Mouse (Mus musculus): Measurements from ENCODE around the gene Agpat2. TPM values are rescaled to one million over a fixed set of nuclear protein-coding genes. Genes with fewer than 3 reads are reported as not detected.

Gene Agpat2
- polyA plus RNA-seq, 1 experiment from 2014 or later: 20.6 TPM

DNA sequence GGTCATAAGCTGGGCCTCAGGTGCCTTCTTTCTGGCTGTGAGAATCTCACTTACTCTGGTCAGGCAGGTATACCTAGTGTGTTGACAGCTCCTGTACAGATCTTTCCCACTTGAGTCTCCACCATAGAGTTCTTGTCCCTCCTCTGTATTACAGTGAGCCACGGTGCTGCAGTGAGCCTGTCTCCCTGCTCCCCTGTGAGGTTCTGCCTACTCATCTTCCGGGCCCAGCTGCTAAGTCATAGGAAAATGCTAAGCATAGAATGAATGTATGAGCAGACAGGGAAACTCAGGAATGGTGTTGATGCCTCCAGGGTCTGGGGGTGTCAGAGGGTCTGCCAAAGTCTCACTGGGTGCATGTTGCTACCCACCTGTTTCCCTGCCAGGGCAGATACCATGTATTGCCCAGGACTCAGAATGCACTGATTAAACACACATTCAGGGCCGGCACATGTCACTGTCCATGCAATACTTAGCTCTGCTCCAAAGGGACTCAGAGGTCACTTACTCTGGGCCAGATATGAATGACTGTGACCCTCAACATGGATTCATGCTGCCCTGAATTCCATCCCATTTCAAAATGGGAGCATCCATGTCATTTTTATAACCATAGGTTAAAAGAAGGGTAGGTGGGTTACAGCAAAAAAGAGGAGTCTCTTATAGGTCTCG is 11.4 kb upstream of the Agpat2 start:
- no peaks in the 10 kb centered on the region for H3K9me3 ChIP-seq (replicated peaks; ENCODE audit: control insufficient read depth, low read length)
- no peak overlapping the region for H3K4me3 ChIP-seq (ENCODE audit: low read depth, low read length)
- no peaks in the 10 kb centered on the region for H3K27me3 ChIP-seq (ENCODE audit: control insufficient read depth, insufficient read depth, low read length)
- H3K4me1 ChIP-seq (ENCODE audit: control insufficient read depth, insufficient read depth, low read length): no peaks in the 10 kb centered on the region
- no peak overlapping the region for H3K27ac ChIP-seq (ENCODE audit: low read depth, low read length)
- WGBS (ENCODE audit: insufficient replicate concordance): 71% methylated on average over 4 of the region's 4 CpGs
- no peaks in the 10 kb centered on the region for H3K36me3 ChIP-seq (ENCODE audit: control insufficient read depth, insufficient read depth, low read length)
- H3K9ac ChIP-seq (ENCODE audit: low read depth, low read length): no peak overlapping the region
- no peak for ATAC-seq (replicated peaks; ENCODE audit: insufficient number of reproducible peaks, low FRiP score, low TSS enrichment)
- no peak overlapping the region for H3K4me2 ChIP-seq

DNA sequence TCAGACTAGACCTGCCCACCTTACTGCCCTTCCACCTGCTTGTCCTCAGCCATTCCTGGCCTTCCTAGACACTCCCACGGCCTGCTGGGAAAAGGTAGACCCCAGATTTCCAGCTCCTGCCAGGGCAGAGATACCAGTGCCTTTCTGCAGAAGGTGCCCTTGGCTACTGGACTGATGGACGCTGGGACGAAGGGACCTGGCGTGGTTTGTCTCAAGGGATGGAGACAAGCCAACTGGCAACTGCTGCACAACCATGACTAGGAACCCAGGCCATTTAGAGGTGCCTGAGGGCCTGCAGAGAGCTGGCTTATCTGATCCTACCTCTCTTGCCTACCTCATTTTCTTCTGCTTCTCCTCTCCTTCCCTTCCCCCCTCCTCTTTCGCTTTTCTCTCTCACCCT is 10.7 kb upstream of the Agpat2 start:
- no peak overlapping the region for H3K4me3 ChIP-seq (ENCODE audit: low read depth, low read length)
- H3K9me3 ChIP-seq (replicated peaks; ENCODE audit: control insufficient read depth, low read length): no peaks in the 10 kb centered on the region
- WGBS (ENCODE audit: insufficient replicate concordance): 76% methylated on average over 5 of the region's 5 CpGs
- no peaks in the 10 kb centered on the region for H3K27me3 ChIP-seq (ENCODE audit: control insufficient read depth, insufficient read depth, low read length)
- no peaks in the 10 kb centered on the region for H3K4me1 ChIP-seq (ENCODE audit: control insufficient read depth, insufficient read depth, low read length)
- H3K4me2 ChIP-seq: no peak overlapping the region
- ATAC-seq (replicated peaks; ENCODE audit: insufficient number of reproducible peaks, low FRiP score, low TSS enrichment): no peak
- H3K36me3 ChIP-seq (ENCODE audit: control insufficient read depth, insufficient read depth, low read length): no peaks in the 10 kb centered on the region
- no peak overlapping the region for H3K9ac ChIP-seq (ENCODE audit: low read depth, low read length)
- H3K27ac ChIP-seq (ENCODE audit: low read depth, low read length): no peak overlapping the region

DNA sequence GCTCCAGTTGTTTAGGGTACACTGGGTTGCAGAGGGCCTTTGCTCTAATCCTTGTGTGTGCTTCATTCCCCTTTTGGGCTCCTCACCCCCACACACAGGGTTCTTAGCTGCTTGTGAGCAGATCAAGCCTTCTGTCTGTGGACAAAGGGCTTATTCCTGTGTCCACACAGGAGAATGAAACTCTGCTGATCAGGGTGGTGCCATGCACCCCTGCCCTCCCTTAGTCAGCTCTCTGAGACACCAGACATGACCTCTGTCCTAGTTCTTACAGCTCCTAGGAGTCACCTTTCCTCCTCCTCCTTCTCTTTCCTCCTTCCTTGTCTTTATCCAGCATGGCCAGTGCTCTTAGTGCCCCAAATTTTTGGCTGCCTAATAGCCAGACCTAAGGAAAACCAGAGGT is 7.7 kb upstream of the Agpat2 start:
- Histone ChIP-seq H3K9ac (ENCODE audit: low read depth, low read length) (no peak overlapping the region), H3K27me3 (ENCODE audit: control insufficient read depth, insufficient read depth, low read length) (no peaks in the 10 kb centered on the region; the same call in 1 of the 2 replicates), H3K9me3 (replicated peaks; ENCODE audit: control insufficient read depth, low read length) (no peaks in the 10 kb centered on the region), H3K4me3 (ENCODE audit: low read depth, low read length) (no peak overlapping the region), H3K4me2 (no peak overlapping the region), H3K36me3 (ENCODE audit: control insufficient read depth, insufficient read depth, low read length) (no peaks in the 10 kb centered on the region), H3K27ac (ENCODE audit: low read depth, low read length) (no peak overlapping the region), H3K4me1 (ENCODE audit: control insufficient read depth, insufficient read depth, low read length) (peaks cover 8% of the 10 kb centered on the region)
- ATAC-seq (replicated peaks; ENCODE audit: insufficient number of reproducible peaks, low FRiP score, low TSS enrichment): no peak

- Histone ChIP-seq H3K27me3 (ENCODE audit: control insufficient read depth, insufficient read depth, low read length) (no peaks in the 10 kb centered on the region; the same call in 1 of the 2 replicates), H3K9ac (ENCODE audit: low read depth, low read length) (no peak overlapping the region), H3K36me3 (ENCODE audit: control insufficient read depth, insufficient read depth, low read length) (no peaks in the 10 kb centered on the region), H3K4me1 (ENCODE audit: control insufficient read depth, insufficient read depth, low read length) (peaks cover 16% of the 10 kb centered on the region), H3K4me2 (no peak overlapping the region), H3K9me3 (replicated peaks; ENCODE audit: control insufficient read depth, low read length) (no peaks in the 10 kb centered on the region), H3K27ac (ENCODE audit: low read depth, low read length) (no peak overlapping the region), H3K4me3 (ENCODE audit: low read depth, low read length) (no peak overlapping the region)
- no peak for ATAC-seq (replicated peaks; ENCODE audit: insufficient number of reproducible peaks, low FRiP score, low TSS enrichment)
These were observed 6.8 kb upstream of the Agpat2 start for GRCm38 (mm10) chr2:26611054-26611453.

GRCm38 (mm10) chr2:26610526-26610925 is 6.3 kb upstream of the Agpat2 start:
- peaks cover 17% of the 10 kb centered on the region for H3K4me1 ChIP-seq (ENCODE audit: control insufficient read depth, insufficient read depth, low read length)
- WGBS (ENCODE audit: insufficient replicate concordance): 74% methylated on average over 3 of the region's 3 CpGs
- H3K27me3 ChIP-seq (ENCODE audit: control insufficient read depth, insufficient read depth, low read length): no peaks in the 10 kb centered on the region; the same call in 1 of the 2 replicates
- H3K4me2 ChIP-seq: no peak overlapping the region
- H3K9ac ChIP-seq (ENCODE audit: low read depth, low read length): no peak overlapping the region
- ATAC-seq (replicated peaks; ENCODE audit: insufficient number of reproducible peaks, low FRiP score, low TSS enrichment): no peak
- no peak overlapping the region for H3K27ac ChIP-seq (ENCODE audit: low read depth, low read length)
- H3K9me3 ChIP-seq (replicated peaks; ENCODE audit: control insufficient read depth, low read length): no peaks in the 10 kb centered on the region
- no peaks in the 10 kb centered on the region for H3K36me3 ChIP-seq (ENCODE audit: control insufficient read depth, insufficient read depth, low read length)
- no peak overlapping the region for H3K4me3 ChIP-seq (ENCODE audit: low read depth, low read length)

DNA sequence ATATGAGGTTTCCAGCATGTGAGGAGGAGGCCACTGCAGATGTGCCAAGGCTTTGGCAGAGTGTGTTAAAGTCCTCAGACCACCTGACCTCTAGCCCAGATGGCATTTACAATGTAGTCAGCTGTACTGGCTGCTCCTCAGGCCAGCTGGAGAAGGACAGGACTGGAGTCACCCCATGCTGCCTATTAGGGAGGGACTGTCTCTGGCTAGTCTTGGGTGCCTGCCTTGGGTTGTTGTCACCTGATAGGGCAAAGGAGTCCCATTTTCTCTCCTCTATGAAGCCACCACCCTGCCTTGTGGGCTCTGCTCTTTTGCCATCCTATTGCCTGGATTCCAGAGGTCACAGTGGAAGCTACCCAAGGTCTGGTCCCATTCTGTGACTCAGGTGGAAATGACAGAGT is 5.0 kb upstream of the Agpat2 start:
- no peak overlapping the region for H3K4me3 ChIP-seq (ENCODE audit: low read depth, low read length)
- peaks cover 17% of the 10 kb centered on the region for H3K4me1 ChIP-seq (ENCODE audit: control insufficient read depth, insufficient read depth, low read length)
- no peaks in the 10 kb centered on the region for H3K36me3 ChIP-seq (ENCODE audit: control insufficient read depth, insufficient read depth, low read length)
- H3K9me3 ChIP-seq (replicated peaks; ENCODE audit: control insufficient read depth, low read length): no peaks in the 10 kb centered on the region
- no peak overlapping the region for H3K9ac ChIP-seq (ENCODE audit: low read depth, low read length)
- H3K27me3 ChIP-seq (ENCODE audit: control insufficient read depth, insufficient read depth, low read length): no peaks in the 10 kb centered on the region; the same call in 1 of the 2 replicates
- H3K27ac ChIP-seq (ENCODE audit: low read depth, low read length): no peak overlapping the region
- ATAC-seq (replicated peaks; ENCODE audit: insufficient number of reproducible peaks, low FRiP score, low TSS enrichment): no peak
- no peak overlapping the region for H3K4me2 ChIP-seq

DNA sequence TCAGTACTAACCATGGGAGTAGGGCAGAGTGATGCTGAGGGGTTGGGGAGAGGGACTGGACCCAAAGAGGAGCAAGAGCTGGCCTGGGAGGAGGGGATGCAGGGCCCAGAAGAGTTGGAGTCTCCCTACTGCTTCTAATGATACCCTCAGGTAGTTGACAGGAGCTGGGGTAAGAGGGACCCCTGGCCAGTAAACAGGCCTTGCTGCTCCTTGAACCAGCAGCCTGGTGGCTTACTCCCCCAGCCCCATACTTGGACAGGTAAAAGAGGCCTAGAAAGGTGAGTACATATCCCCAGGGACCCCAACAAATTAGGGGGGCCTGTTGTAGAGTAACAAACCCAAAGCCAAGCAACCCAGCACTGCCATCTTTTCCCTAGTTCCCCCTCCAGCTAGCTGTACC is 4.6 kb upstream of the Agpat2 start:
- H3K4me2 ChIP-seq: no peak overlapping the region
- no peak for ATAC-seq (replicated peaks; ENCODE audit: insufficient number of reproducible peaks, low FRiP score, low TSS enrichment)
- no peak overlapping the region for H3K27ac ChIP-seq (ENCODE audit: low read depth, low read length)
- H3K4me3 ChIP-seq (ENCODE audit: low read depth, low read length): no peak overlapping the region
- no peaks in the 10 kb centered on the region; the same call in 1 of the 2 replicates for H3K27me3 ChIP-seq (ENCODE audit: control insufficient read depth, insufficient read depth, low read length)
- H3K4me1 ChIP-seq (ENCODE audit: control insufficient read depth, insufficient read depth, low read length): peaks cover 17% of the 10 kb centered on the region
- no peaks in the 10 kb centered on the region for H3K36me3 ChIP-seq (ENCODE audit: control insufficient read depth, insufficient read depth, low read length)
- H3K9ac ChIP-seq (ENCODE audit: low read depth, low read length): no peak overlapping the region
- H3K9me3 ChIP-seq (replicated peaks; ENCODE audit: control insufficient read depth, low read length): no peaks in the 10 kb centered on the region

- H3K4me2 ChIP-seq: no peak overlapping the region
- no peaks in the 10 kb centered on the region for H3K9me3 ChIP-seq (replicated peaks; ENCODE audit: control insufficient read depth, low read length)
- H3K4me1 ChIP-seq (ENCODE audit: control insufficient read depth, insufficient read depth, low read length): peaks cover 22% of the 10 kb centered on the region
- WGBS (ENCODE audit: insufficient replicate concordance): 41% methylated on average over 6 of the region's 6 CpGs
- H3K9ac ChIP-seq (ENCODE audit: low read depth, low read length): no peak overlapping the region
- no peak overlapping the region for H3K4me3 ChIP-seq (ENCODE audit: low read depth, low read length)
- H3K27me3 ChIP-seq (ENCODE audit: control insufficient read depth, insufficient read depth, low read length): no peaks in the 10 kb centered on the region; the same call in 1 of the 2 replicates
- no peaks in the 10 kb centered on the region for H3K36me3 ChIP-seq (ENCODE audit: control insufficient read depth, insufficient read depth, low read length)
- H3K27ac ChIP-seq (ENCODE audit: low read depth, low read length): 0 out of 2 replicates have a peak overlapping the region, but pooled peaks have one; percentile 18
- ATAC-seq (replicated peaks; ENCODE audit: insufficient number of reproducible peaks, low FRiP score, low TSS enrichment): no peak
These were observed 3.1 kb upstream of the Agpat2 start for GRCm38 (mm10) chr2:26607056-26607910.

- 54% methylated on average over 3 of the region's 3 CpGs for WGBS (ENCODE audit: insufficient replicate concordance)
- ATAC-seq (replicated peaks; ENCODE audit: insufficient number of reproducible peaks, low FRiP score, low TSS enrichment): no peak
- Histone ChIP-seq H3K9me3 (replicated peaks; ENCODE audit: control insufficient read depth, low read length) (no peaks in the 10 kb centered on the region), H3K9ac (ENCODE audit: low read depth, low read length) (no peak overlapping the region), H3K36me3 (ENCODE audit: control insufficient read depth, insufficient read depth, low read length) (no peaks in the 10 kb centered on the region), H3K27me3 (ENCODE audit: control insufficient read depth, insufficient read depth, low read length) (no peaks in the 10 kb centered on the region; the same call in 1 of the 2 replicates), H3K4me3 (ENCODE audit: low read depth, low read length) (no peak overlapping the region), H3K4me2 (no peak overlapping the region), H3K27ac (ENCODE audit: low read depth, low read length) (0 out of 2 replicates have a peak overlapping the region, but pooled peaks have one; percentile 18), H3K4me1 (ENCODE audit: control insufficient read depth, insufficient read depth, low read length) (peaks cover 22% of the 10 kb centered on the region)
These were observed 2.4 kb upstream of the Agpat2 start for GRCm38 (mm10) chr2:26606579-26606978.
